ENCODE assay signal across 1 mouse cellular context in genomic region chr11:60495692-60496091, GRCm38 (mm10).
TF ChIP-seq lines count a peak whose summit lies in the region.

No protein-coding gene starts in this region.

TF ChIP-seq in MEL, 35 proteins besides CTCF, POLR2A, EP300 and RAD21:
- no peak for TF ChIP-seq NRF1 (IDR thresholded peaks at IDR 0.05; ENCODE audit: insufficient read depth, low read depth, low read length, poor library complexity, severe bottlenecking)
- TF ChIP-seq UBTF (IDR thresholded peaks at IDR 0.05; ENCODE audit: borderline replicate concordance, insufficient read depth, low read depth, low read length), result no peak
- TF ChIP-seq BHLHE40 (IDR thresholded peaks at IDR 0.05; ENCODE audit: borderline replicate concordance, low read depth, low read length), result no peak
- no peak for TF ChIP-seq KAT2A (conservative IDR thresholded peaks at IDR 0.05; ENCODE audit: low read depth, low read length)
- no peak for TF ChIP-seq JUND (IDR thresholded peaks at IDR 0.05; ENCODE audit: low read depth, low read length)
- no peak for TF ChIP-seq CHD1 (IDR thresholded peaks at IDR 0.05; ENCODE audit: low read depth, low read length)
- no peak for TF ChIP-seq HCFC1 (IDR thresholded peaks at IDR 0.05; ENCODE audit: low read depth, low read length)
- TF ChIP-seq MAZ (IDR thresholded peaks at IDR 0.05; ENCODE audit: low read depth, low read length), result no peak
- no peak for TF ChIP-seq RCOR1 (IDR thresholded peaks at IDR 0.05; ENCODE audit: low read depth, low read length)
- no peak for TF ChIP-seq GATA1 (IDR thresholded peaks at IDR 0.05; ENCODE audit: low read depth, low read length)
- no peak for TF ChIP-seq USF2 (IDR thresholded peaks at IDR 0.05; ENCODE audit: borderline replicate concordance in 1 of 2, insufficient read depth in 1 of 2, low read depth in 1 of 2, low read length in 2 of 2)
- no peak for TF ChIP-seq ELF1 (IDR thresholded peaks at IDR 0.05; ENCODE audit: low read depth, low read length)
- TF ChIP-seq USF1 (IDR thresholded peaks at IDR 0.05; ENCODE audit: low read depth, low read length), result no peak
- TF ChIP-seq MYC (IDR thresholded peaks at IDR 0.05; ENCODE audit: low read depth, low read length), result no peak
- no peak for TF ChIP-seq MYB (IDR thresholded peaks at IDR 0.05; ENCODE audit: low read depth, low read length)
- no peak for TF ChIP-seq E2F4 (IDR thresholded peaks at IDR 0.05; ENCODE audit: borderline replicate concordance, low read depth, low read length)
- TF ChIP-seq ZMIZ1 (IDR thresholded peaks at IDR 0.05; ENCODE audit: low read depth, low read length), result no peak
- no peak for TF ChIP-seq TBP (IDR thresholded peaks at IDR 0.05; ENCODE audit: low read depth, low read length)
TF ChIP-seq in MEL: peak in this region for 0.
